ENCODE assay signal across 14 mouse cellular contexts in genomic region chr11:97112519-97113125, GRCm38 (mm10). TPM values are rescaled to one million over a fixed set of nuclear protein-coding genes. Genes with fewer than 3 reads are reported as not detected.
"Had no signal": no experiment of that assay in that cellular context is flagged by ENCODE, and none has a peak within 500 bp of the region (broad histone marks: within the 10 kb centered on the region; RNA-seq: fewer than 3 reads in every experiment).

No protein-coding gene starts in this region.

- ATAC-seq: midbrain, embryonic 16.5 days had no signal

- H3K4me3 ChIP-seq: kidney, embryonic 15.5 days; limb, embryonic 10.5 days; liver, embryonic 15.5 days; megakaryocyte, embryonic 14.5 days; midbrain, embryonic 12.5 days; neural tube, embryonic 12.5 days had no signal

- H3K4me2 ChIP-seq: kidney, embryonic 15.5 days; liver, embryonic 11.5 days; liver, embryonic 15.5 days; lung, embryonic 14.5 days; midbrain, embryonic 12.5 days; neural tube, embryonic 12.5 days had no signal

- H3K9me3 ChIP-seq: kidney, embryonic 15.5 days; limb, embryonic 10.5 days; liver, embryonic 15.5 days; megakaryocyte, embryonic 14.5 days; midbrain, embryonic 12.5 days; neural tube, embryonic 12.5 days had no signal

- H3K27ac ChIP-seq: kidney, embryonic 15.5 days; limb, embryonic 10.5 days; liver, embryonic 15.5 days; macrophage; midbrain, embryonic 12.5 days; neural tube, embryonic 12.5 days had no signal

- H3K36me3 ChIP-seq: kidney, embryonic 15.5 days; limb, embryonic 10.5 days; liver, embryonic 15.5 days; midbrain, embryonic 12.5 days; neural tube, embryonic 12.5 days had no signal

- H3K9ac ChIP-seq: kidney, embryonic 15.5 days; liver, embryonic 15.5 days; lung, embryonic 14.5 days; midbrain, embryonic 12.5 days; neural tube, embryonic 12.5 days had no signal

- DNase-seq: kidney, adult 2 months; kidney, postnatal 14 days; lung, embryonic 14.5 days; lung, postnatal 10 days; thymus, postnatal 36 days had no signal

RNA-seq across cellular contexts. Expression of gene Tbx21, which starts 2.5 kb away (rescaled TPM):
- polyA plus RNA-seq: liver, embryonic 11.5 days; lung, embryonic 14.5 days; neural tube, embryonic 12.5 days had no signal
